Mouse (Mus musculus) yolk sac, embryonic 10.5 days (tissue): ENCODE data around the gene Tpt1.
"Not testable (repeated sequence)": the region's sequence is repeated elsewhere in the genome, so short reads cannot be mapped to it uniquely, and the experiment has no call there.

Experiments used
- DNase-seq: peaks from one replicate; pipeline ENCODE4 v3.0.0-alpha.2; 2017; ENCODE audit warnings: low spot score

The Tpt1 gene

DNA sequence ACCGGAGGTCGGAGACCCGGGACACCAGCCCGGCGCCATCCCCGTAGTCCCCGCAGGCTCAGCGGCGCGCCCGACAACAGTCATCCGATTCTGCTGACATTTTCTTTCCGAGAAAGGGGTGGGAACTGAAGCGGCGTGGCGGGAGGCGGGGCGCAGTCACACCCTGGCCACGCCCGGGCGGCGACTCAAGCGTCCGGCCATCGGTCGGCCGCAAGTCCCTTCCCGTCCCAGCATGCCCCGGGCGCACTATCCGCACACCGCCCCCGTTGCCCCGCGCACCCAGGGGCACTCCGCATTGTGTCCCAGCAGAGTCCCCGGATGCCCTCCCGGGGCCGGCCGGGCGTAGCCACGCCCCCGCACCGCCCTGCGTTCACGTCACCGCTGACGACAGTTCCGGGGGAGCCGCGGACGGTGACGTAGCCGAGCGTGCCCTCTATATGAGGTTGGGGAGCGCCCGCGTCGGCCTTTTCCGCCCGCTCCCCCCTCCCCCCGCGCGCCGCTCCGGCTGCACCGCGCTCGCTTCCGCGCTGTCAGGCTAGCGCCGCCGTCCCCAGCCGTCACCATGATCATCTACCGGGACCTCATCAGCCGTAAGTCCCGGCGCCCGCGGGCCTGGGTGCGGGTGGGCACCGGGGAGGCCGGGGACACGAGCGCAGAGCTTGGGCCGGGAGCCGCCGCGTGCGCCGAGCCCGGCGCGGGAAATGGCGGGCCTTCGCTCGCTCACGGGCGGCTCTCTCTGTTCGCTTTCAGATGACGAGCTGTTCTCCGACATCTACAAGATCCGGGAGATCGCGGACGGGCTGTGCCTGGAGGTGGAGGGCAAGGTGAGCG, at the start of gene Tpt1:
TSS of gene Tpt1 (plus strand) at position 227 of the 831 bp plus-strand sequence.
- peak; percentile 99 for DNase-seq

DNA sequence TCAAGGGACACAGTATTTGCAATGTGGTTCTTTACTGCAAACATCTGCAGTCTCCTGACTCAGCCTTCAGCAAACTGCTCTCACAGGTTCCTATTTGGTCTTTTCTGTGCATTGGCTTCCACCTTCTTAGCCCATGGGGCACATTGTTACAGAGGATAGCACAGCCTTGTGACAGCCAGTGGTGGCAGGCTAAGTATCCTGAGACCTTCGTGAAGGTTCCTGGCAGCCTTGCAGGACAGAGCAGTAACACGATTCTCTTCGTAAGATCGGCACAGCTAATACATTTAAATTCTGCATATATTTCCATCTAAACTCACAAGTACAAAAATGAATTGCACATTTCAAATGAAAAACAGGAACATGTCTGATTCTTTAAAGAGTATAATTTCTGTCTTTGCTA, 49.0 kb upstream of the Tpt1 start:
- no peak for DNase-seq

DNA sequence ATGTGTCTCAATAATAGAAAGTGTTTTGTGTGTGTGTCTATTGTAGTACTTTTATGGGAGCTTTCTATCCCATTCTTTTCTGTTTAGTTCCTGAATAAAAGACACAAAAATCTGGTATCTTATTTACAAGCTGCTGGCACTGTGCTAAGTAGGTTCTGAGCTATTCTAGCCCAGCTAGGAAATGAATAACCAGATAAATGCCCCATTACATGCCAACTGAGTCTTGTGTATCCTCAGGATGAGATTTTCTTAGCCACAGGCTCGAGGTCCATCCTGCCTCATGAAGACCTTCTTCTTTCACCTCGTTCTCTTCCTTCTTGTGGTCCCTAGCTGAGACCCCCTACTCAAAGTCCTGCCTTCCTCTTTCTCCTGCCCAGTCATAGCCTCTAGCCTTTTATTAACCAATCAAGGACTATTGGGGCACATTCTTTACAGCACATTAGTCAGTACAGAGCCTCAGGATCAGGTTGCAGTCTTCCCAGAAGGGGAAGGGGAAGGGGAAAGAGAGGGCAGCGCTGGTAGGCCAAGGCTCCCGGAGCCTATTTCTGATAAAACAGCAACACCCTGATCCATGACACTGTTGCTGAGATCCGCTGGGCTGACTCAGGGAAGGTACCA, 47.0 kb upstream of the Tpt1 start:
- DNase-seq: no peak

DNA sequence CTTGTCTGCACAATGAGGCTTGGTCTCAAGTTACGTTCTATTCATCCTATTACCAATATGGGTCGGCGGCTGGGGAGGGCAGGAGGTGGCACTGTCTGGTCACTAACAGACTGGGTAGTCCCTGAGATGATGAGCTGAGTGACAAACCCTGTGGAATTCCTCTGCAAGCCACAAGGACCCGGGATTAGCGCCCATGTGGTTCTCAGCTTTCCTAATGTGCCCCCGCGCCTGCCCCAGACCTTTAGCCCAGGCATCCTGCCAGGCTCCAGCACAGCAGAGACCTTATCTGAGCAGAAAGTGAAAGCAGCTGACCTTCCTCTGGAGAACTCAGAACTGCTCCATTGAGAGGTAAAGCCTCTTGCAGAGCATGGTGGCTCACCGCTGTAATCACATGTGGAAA, 37.1 kb upstream of the Tpt1 start:
- DNase-seq: no peak

DNA sequence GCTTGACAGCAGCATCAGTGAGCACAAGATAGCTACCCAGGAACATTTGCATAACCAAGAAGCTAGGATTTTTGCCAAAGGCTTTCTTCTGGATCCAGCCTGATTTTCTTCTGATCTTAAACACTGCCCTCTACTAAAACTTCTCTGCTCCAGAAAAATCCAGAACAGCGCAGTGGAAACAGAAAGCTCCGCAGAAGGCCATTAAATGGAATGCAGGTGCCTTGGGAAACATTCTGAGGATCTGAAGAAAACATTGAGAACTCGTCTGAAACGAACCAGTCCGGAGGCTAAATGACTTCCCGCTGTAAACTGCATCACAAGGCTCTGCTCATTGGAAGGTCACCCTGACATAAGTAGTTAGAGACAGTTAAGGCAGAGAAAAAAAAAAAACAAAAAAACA, 35.0 kb upstream of the Tpt1 start:
- no peak for DNase-seq

DNA sequence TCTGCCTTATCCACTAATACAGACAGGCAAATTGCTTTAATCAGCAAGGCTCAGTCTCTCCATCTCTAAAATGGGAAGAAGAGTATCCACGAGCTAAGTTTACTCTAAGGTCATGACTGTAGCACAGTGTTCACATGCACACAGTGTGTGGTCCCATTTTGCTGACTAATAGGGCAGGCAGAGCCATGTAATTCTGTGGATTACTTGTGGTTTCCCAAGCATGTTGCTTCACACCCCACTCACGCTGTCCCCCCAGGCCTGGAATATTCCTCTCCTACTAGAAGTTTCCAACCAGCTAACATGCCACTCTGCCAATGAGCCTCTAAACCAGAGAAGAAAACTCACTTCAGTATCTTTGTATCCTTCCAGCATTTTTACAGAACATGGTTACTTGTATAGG, 26.4 kb upstream of the Tpt1 start:
- no peak for DNase-seq

DNA sequence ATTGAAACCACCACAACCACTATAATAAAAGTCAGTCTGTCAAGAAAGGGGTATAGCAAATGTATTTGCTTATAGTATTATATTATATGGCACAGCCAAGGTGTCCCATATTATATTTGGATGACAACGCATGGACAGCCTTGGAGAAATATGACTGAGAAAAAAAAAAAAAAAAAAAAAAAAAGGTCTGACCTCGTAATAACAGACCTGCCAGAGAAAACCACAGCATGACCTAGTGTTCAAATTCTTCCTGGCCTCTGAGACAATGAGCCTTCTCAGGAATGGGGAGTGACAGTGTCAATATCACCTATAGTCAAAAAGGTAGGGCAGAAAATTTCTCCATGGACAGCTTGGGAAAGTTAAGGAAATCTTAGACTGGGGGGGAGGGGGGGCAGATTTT, 25.6 kb upstream of the Tpt1 start:
- no peak for DNase-seq

DNA sequence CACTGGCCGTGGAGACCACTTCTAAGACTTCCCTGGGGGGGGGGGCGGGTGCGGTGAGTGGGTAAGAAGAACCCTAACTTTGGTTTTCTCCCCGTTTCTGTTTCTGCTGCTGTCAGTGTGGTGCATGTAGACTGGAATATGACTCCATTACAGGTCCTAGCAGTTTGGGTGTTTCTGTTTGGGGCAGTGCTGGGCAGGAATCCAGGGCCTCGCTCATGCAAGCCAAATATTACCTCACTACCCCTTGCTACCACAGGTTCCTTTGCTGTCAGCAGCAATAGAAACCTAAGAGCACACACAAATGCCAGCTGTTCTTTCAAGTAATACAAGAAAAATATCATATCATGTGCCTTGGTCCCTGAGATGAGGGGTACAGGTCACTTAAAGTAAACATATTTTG, 24.9 kb upstream of the Tpt1 start:
- DNase-seq: no peak

DNA sequence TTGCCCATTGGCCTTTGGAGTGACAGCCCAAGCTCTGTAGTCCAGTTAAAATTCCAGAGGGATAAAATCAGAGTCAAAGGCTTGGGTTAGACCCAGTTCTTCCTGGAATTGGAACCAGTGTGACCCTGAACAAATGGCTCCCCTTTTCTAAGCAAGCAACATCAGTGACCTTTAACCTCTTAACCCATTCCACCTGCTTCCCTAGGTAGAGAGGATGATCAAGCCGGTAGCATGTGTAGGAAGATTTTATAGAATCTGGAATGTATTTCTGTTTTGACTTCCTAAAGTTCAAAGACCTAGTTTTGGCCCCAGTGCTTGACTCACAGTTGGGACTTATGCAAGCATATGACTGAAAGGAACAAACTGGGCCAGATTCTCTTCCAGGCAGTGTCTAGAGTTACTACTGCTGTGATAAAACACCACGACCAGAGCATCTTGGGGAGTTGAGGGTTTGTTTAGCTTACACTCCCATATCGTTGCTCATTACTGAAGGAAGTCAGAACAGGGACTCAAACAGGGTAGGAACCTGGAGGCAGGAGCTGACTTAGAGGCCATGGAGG, 18.0 kb upstream of the Tpt1 start:
- DNase-seq: no peak

DNA sequence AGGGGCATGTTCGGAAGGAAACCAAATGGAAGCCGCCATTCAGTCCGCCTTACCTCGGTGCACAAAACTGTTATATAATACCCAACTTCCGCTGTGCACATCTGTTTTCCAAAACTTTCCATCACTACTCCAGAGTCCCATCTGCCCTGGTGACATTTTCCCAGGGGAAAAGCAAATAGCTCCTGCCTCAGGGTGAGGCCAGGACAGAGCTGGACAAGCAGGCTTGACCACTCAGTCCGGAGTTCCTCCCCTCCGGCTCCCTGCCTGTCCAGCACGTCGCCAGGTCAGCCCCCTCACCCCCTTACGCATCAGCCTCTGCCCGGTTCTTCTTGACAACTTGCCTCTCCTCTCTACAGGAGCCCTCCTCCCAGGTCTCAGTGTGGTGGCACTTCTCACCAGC, 16.7 kb upstream of the Tpt1 start:
- DNase-seq: no peak

DNA sequence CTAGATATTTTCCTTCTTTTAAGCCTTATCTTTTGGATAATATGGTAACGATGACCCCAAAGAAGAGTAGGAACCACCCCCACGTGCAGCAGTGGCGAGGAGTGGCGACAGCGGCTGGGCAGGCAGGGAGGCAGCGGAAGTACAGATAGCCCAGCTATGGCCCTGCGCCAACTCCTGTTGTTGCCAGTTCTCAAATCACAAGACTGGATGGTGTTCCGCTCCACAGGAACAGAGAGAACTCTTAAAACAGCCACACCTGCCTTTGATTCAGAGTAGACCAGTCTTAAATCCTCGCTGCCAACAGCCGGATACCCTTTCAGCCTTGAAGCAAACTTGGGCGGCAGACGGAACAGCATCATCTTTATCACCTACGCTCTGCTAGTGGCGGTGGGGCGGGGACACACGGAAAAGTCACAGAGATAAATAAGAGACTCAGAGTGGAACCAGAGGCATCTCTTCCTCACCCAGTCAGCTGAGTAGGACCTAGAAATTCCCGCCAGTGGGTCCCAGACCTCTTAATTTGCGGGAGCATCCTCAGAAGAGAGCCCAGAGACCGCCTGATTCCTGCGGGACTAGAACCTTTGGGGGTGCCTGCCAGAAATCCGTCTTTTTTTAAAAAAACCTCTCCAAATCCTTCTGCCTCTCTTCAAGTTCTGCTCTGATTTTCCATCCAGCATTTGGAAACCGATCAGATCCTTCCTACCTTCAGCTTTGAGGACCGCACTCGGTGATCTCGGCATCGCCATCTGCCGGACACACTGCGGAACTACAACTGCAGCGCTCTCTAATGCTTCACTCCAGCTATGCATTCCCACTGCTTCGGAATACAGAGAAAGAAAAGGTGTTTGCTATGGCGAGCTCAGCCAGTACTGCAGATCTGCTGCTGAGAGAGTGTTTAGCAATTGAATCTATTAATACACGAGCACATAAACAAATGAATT, 15.8 kb upstream of the Tpt1 start:
- DNase-seq: peak; percentile 68

DNA sequence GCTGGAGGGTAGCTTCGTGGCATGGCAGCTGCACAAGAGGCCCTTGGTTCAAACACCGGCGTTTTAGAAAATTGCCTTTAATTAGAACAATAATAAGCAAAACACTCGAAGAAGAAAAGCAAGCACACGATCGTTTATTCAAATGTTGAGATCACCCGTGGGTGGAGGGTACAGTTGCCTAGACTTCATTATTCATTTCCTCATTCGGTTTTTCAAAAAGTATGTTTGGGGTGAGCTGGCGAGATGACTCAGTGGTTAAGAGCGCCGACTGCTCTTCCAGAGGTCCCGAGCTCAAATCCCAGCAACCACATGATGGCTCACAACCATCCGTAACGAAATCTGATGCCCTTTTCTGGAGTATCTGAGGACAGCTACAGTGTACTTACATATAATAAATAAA, 15.1 kb upstream of the Tpt1 start:
- not testable (repeated sequence) for DNase-seq

DNA sequence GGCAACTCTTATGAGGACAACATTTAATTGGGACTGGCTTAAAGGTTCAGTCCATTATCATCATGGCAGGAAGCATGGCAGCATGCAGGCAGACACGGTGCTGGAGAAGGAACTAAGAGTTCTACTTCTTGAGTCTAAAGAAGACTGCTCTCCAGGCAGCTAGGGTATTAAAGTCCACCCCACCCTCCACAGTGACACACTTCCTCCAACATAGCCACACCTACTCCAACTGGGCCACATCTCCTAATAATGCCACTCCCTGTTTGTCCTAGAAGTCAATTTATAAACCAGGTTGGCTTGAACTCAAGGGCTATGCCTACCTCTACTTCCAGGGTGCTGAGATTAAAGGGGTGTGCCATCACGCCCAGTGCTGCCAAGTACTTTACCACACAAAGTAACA, 12.9 kb upstream of the Tpt1 start:
- DNase-seq: no peak

DNA sequence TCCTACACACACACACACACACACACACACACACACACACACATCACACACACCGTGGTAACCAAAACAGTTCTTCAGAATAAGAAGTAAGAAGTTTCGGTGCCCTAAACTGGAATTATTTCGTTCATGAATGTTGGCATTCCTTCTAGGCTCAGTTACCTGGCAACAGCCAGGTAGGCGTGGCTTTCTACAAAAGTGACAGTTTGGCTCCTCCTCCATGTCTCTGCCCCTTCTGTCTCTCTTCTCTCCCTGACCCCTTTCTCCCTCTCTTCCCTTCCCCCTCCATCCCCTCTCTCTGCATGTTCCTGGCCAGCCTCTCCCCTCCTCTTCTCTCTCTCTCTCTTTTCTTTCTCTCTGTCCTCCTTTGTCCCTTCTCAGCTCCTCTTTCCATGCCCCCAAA, 11.9 kb upstream of the Tpt1 start:
- no peak for DNase-seq

DNA sequence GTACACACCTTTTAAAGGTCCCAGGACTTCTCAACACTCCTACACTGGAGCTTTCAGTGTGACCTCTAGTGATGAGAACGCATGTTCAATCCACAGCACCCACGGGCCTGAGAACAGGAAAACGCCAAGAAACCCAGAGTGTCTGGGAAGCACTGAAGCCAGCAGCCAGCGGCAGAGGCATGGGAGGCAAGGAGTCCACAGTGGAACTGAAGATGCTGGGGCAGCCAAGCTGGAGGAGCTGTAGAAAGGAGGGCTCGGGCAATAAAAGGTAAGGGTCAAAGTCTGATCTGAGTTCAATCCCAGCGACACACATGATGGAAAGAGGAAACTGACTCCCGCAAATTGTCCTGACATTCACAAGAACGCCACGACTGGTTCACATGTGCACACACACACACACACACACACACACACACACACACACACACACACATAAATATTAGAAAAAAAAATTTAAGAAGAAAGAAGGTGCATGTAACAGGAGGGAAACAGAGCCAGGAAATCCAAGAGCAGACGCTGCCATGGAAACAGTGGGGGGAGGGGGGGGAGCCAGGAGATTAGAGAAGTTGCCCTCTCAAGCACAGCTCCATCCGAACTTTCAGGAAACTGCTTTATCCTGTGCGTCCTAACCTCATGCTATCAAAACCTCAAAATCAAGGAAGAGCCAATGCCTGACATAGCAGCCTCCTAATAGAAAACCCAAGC, 11.2 kb upstream of the Tpt1 start:
- peak; percentile 80 for DNase-seq

DNA sequence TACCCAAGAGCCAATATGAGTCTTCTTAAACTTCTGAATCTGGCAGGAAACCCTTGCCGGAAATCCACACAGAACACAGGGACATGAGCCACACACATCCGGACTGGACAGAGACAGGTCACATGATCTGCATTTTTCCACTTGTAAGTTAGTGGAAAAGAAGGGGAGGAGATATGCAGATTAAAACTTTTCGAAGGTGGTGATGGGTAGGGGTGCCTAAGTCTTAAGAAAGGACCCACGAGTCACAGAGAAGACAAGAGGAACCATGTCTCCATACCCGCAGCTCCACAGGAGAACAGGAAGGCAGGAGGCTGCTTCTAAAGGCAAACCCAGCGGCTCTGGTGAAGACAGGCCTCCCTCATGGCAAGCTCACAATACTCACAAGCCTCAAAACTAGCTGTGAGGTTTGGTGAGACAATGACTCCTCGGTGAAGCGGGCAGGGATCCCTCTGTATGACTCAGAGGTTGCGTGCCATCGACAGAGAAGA, 10.6 kb upstream of the Tpt1 start:
- DNase-seq: peak; percentile 90

DNA sequence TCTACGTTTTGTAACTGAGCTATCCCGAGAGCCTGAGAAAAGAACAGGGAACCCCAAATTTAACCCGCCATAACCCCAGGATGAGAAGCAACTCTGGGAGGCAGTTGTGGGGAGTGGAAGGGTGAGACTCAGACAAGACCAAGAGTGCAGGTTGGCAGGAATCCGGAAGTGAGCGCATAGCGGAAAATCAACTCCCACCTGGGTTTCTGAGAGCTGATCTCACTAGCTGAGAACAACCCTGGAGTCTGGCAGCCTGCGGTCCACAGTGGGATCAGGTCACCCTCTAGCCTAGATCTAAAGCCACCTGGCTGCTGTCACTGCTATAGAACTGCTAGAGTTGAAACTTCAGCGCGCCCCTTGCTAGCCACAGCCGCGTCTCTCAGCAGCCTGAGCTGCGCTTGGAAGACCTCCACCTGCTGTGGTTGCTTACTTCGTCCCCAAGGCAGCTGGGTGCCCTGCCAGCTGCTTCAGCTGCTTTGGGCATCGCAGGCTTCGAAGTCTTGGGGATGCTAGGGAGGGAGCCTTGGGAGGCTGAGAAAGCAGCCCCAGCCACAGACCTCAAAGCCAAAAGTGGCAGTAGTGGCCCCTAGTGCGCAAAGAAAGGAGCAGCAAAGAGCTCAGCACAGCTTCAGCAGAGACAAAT, 10.0 kb upstream of the Tpt1 start:
- peak; percentile 46 for DNase-seq

DNA sequence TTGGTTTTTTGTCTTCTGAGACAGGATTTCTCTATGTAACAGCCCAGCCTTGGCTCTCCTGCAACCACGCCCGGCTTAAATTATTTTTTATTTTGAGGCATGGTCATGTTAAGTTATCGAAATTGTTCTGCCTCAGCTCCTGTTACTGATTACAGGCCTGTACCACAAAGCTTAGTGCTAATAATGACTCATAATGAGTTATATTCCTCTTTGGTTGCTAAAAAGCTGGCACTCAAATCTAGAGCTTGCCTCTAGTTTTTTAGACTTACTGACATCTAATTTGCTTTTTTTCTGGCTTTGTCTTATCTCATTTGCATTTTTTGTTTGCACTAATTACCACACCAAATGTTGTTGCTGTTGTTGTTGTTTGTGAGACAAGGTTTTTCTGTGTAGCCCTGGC, 8.3 kb upstream of the Tpt1 start:
- DNase-seq: no peak

DNA sequence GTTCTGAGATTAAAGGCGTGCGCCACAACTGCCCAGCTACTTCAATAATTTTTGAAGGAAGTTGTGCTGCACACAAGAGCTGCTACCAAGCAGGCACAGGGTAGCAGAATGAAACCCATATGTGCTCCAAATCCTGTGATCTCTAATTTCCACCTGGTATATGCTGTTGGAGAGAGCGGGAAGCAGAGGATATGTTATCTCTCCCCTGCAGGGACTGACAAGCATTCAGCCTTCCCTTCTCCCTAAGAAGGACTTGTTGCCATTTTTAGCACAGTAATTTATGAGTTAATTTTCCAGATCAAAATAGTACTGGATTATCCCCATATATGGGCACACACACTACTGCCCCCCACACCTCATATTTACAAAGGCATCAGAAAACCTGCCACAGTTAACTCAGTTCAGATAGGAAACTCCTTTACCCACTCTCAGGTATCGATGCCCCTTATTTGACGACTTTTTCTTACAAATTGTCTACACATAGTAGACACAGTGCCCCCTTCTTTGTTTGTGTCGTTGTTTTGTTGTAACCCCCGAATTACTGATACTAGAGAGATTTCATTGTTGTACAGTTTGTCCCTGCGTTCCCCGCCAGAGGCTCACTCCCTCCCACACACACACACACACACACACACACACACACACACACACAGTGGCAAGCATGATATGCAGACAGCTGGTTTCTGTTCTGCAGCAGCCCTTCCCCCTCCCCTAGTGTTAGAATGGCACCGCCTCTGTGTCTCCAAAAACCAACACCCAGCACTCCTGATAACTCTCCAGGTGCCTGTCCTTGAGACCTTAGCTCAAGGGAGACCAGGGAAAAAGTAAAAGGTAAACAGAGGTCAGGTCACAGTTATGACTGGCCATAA, 7.6 kb upstream of the Tpt1 start:
- DNase-seq: no peak

DNA sequence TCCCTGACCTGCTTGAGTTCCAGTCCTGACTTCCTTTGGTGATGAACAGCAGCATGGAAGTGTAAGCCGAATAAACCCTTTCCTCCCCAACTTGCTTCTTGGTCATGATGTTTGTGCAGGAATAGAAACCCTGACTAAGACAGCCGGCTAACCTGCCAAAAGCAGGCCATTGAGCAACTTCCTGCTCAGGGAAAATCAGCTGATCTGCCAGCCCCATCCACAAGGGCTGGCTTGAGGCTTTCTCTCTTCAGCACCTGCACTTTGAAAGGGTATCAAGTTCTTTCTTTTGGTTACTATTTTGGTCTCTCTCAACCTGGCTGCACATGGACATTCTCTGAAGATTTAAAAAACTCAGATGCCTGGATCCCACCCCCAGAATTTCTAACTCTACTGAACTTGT, 3.1 kb upstream of the Tpt1 start:
- not testable (repeated sequence) for DNase-seq
